Mouse (Mus musculus) neural tube, embryonic 11.5 days (tissue): ENCODE results near the gene Gm7298. TPM values are rescaled to one million over a fixed set of nuclear protein-coding genes. Genes with fewer than 3 reads are reported as not detected.
"Not testable (repeated sequence)": the region's sequence is repeated elsewhere in the genome, so short reads cannot be mapped to it uniquely, and the experiment has no call there.

Experiments
- ATAC-seq: fragments of 200-750 bp; cut with Nextera tagmentation; 2 replicates; pipeline ENCODE4 v1.8.0; 2017; ENCODE audit warnings: moderate number of reproducible peaks, mild to moderate bottlenecking, moderate TSS enrichment, moderate library complexity; ENCODE audit not compliant: insufficient read depth, low FRiP score, low TSS enrichment
- DNase-seq: peaks from one replicate; pipeline ENCODE4 v3.0.0-alpha.2; 2015; ENCODE audit warnings: low spot score
- H3K27ac ChIP-seq: fragments of 300-500 bp; sonication (generic); 2 replicates; pipeline ENCODE4 v1.5.1; 2014; ENCODE audit warnings: low read depth, mild to moderate bottlenecking, low read length
- H3K27me3 ChIP-seq: fragments of 300-500 bp; sonication (generic); 2 replicates; pipeline ENCODE4 v1.6.1; 2014; ENCODE audit warnings: mild to moderate bottlenecking, low read length, mixed read lengths; ENCODE audit not compliant: control insufficient read depth, insufficient read depth
- H3K36me3 ChIP-seq: fragments of 300-500 bp; sonication (generic); 2 replicates; pipeline ENCODE4 v1.6.1; 2014; ENCODE audit warnings: mild to moderate bottlenecking, low read length, moderate library complexity, mixed read lengths; ENCODE audit not compliant: control insufficient read depth, insufficient read depth
- H3K4me1 ChIP-seq: fragments of 300-500 bp; sonication (generic); 2 replicates; pipeline ENCODE4 v1.6.1; 2014; ENCODE audit warnings: low read length, mixed read lengths; ENCODE audit not compliant: control insufficient read depth, insufficient read depth
- H3K4me2 ChIP-seq: fragments of 300-500 bp; sonication (generic); 2 replicates; pipeline ENCODE4 v1.6.1; 2014; ENCODE audit warnings: low read depth, mild to moderate bottlenecking, moderate library complexity
- H3K4me3 ChIP-seq: fragments of 300-500 bp; sonication (generic); 2 replicates; pipeline ENCODE4 v1.5.1; 2014; ENCODE audit warnings: low read depth, low read length
- H3K9ac ChIP-seq: fragments of 300-500 bp; sonication (generic); 2 replicates; pipeline ENCODE4 v1.6.1; 2014; ENCODE audit warnings: mild to moderate bottlenecking, low read length
- H3K9me3 ChIP-seq: fragments of 300-500 bp; sonication (generic); 2 replicates; pipeline ENCODE4 v1.6.1; 2016; ENCODE audit warnings: low read length; ENCODE audit not compliant: control insufficient read depth
- WGBS: fragments of 180-500 bp; shearing (Covaris S2); extraction: QIAGEN DNeasy Blood & Tissue Kit; methylation state at CpG from one replicate; pipeline ENCODE4 v1.1.7; 2014; 5-methylcytosine and 5-hydroxymethylcytosine counted together
- polyA plus RNA-seq: library from polyadenylated mRNA; unstranded; fragments of >200 nt; fragmentation: Nextera tagmentation; extraction: Ambion mirVana; gene quantifications from 2 replicates; pipeline ENCODE4 v1.2.1, GENCODE M21; 2014

Gene Gm7298
- polyA plus RNA-seq = not detected in 2 replicates

GRCm38 (mm10) chr6:121732632-121733031 lies at the start of gene Gm7298:
Gene Gm7298 (plus strand): TSS chr6:121732932.
- 71% methylated on average over 3 of the region's 3 CpGs for WGBS
- no peak within 1 kb of the TSS for H3K4me3 ChIP-seq
- H3K36me3 ChIP-seq = no peaks in the 10 kb centered on the region
- DNase-seq (no peak), ATAC-seq (no peak)
- no peak within 1 kb of the TSS for H3K27ac ChIP-seq
- H3K9me3 ChIP-seq = no peaks in the 10 kb centered on the region
- H3K4me1 ChIP-seq = no peaks in the 10 kb centered on the region
- H3K9ac ChIP-seq = no peak within 1 kb of the TSS
- no peak within 1 kb of the TSS for H3K4me2 ChIP-seq
- H3K27me3 ChIP-seq = no peaks in the 10 kb centered on the region

GRCm38 (mm10) chr6:121828034-121828433 lies 95.3 kb downstream of the Gm7298 start:
- no peak for ATAC-seq
- H3K4me2 ChIP-seq = no peak overlapping the region
- WGBS = 76% methylated on average over 4 of the region's 4 CpGs

GRCm38 (mm10) chr6:121836361-121836760 lies 103.6 kb downstream of the Gm7298 start:
- DNase-seq = no peak
- WGBS = 93% methylated on average over 1 of the region's 1 CpGs
- Histone ChIP-seq H3K4me1 (no peaks in the 10 kb centered on the region), H3K4me3 (no peak overlapping the region), H3K4me2 (no peak overlapping the region), H3K9me3 (no peaks in the 10 kb centered on the region), H3K27ac (no peak overlapping the region), H3K9ac (no peak overlapping the region), H3K36me3 (no peaks in the 10 kb centered on the region), H3K27me3 (no peaks in the 10 kb centered on the region)
- no peak for ATAC-seq

More at GRCm38 (mm10) chr6:121828034-121828433, 95.3 kb downstream of the Gm7298 start:
- Histone ChIP-seq H3K27ac (no peak overlapping the region), H3K4me1 (no peaks in the 10 kb centered on the region), H3K27me3 (no peaks in the 10 kb centered on the region), H3K4me3 (no peak overlapping the region), H3K9me3 (no peaks in the 10 kb centered on the region), H3K9ac (no peak overlapping the region), H3K36me3 (no peaks in the 10 kb centered on the region)
- DNase-seq = no peak

GRCm38 (mm10) chr6:121838271-121838670 lies 105.5 kb downstream of the Gm7298 start, which contains the start of gene Mug1:
Gene Mug1 (plus strand): TSS chr6:121838541.
- H3K4me2 ChIP-seq, H3K4me1 ChIP-seq, DNase-seq, H3K27me3 ChIP-seq, H3K27ac ChIP-seq, H3K9ac ChIP-seq, H3K36me3 ChIP-seq, H3K4me3 ChIP-seq, H3K9me3 ChIP-seq, ATAC-seq: not testable (repeated sequence)
- WGBS = 82% methylated on average over 4 of the region's 4 CpGs

Other genes with a start within 250 kb of the Gm7298 start
- 1.8 and 1.9 TPM in 2 replicates for gene A2m, start 97.6 kb upstream of the Gm7298 start, polyA plus RNA-seq
- gene Mug1, start 105.6 kb downstream of the Gm7298 start, polyA plus RNA-seq = not detected in 2 replicates